Mouse (Mus musculus) thymus, postnatal 0 days (tissue): ENCODE results near the gene Tango2. TPM values are rescaled to one million over a fixed set of nuclear protein-coding genes. Genes with fewer than 3 reads are reported as not detected.

Source experiments
- DNase-seq: peaks from one replicate; pipeline ENCODE4 v3.0.0-alpha.2; 2015; ENCODE audit warnings: low spot score
- microRNA counts: library from miRNA; unstranded; fragments of <30 nt; microRNA quantifications from one replicate; lab custom pipeline; 2015
- microRNA-seq: library from miRNA; unstranded; fragments of <30 nt; microRNA quantifications from one replicate; pipeline ENCODE4, GENCODE M21; 2016; ENCODE audit warnings: borderline number of aligned reads
- polyA plus RNA-seq: library from polyadenylated mRNA; unstranded; fragments of >200 nt; fragmentation: Nextera tagmentation; extraction: Ambion mirVana; gene quantifications from 2 replicates; pipeline ENCODE4 v1.2.1, GENCODE M21; 2015

Gene Tango2
- polyA plus RNA-seq, 1 experiment from 2014 or later, result 41.2 TPM

GRCm38 (mm10) chr16:18258221-18258620 lies 89.7 kb downstream of the Tango2 start, which contains the start of gene Gm49776:
Gene Gm49776 (minus strand): TSS chr16:18258321.
- DNase-seq, result no peak

GRCm38 (mm10) chr16:18253866-18254265 lies 94.0 kb downstream of the Tango2 start:
- no peak for DNase-seq

DNA sequence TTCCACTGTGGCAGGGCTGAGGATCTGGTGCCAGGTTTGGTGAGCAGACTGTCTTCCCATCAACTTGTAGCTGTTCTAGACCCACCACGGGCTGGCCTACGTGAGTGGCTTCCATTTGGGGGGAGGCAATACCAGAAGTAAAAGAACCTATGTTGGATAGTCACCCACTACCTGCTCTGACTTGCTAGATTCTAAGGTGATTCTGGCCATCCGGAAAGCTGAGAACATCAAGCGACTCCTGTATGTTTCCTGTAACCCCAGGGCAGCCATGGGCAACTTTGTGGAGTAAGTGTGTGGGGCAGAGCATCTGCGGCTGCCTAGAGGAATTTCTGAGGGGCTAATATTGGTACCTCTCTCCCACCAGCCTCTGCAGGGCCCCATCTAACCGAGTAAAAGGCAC lies 95.2 kb downstream of the Tango2 start:
- no peak for DNase-seq

DNA sequence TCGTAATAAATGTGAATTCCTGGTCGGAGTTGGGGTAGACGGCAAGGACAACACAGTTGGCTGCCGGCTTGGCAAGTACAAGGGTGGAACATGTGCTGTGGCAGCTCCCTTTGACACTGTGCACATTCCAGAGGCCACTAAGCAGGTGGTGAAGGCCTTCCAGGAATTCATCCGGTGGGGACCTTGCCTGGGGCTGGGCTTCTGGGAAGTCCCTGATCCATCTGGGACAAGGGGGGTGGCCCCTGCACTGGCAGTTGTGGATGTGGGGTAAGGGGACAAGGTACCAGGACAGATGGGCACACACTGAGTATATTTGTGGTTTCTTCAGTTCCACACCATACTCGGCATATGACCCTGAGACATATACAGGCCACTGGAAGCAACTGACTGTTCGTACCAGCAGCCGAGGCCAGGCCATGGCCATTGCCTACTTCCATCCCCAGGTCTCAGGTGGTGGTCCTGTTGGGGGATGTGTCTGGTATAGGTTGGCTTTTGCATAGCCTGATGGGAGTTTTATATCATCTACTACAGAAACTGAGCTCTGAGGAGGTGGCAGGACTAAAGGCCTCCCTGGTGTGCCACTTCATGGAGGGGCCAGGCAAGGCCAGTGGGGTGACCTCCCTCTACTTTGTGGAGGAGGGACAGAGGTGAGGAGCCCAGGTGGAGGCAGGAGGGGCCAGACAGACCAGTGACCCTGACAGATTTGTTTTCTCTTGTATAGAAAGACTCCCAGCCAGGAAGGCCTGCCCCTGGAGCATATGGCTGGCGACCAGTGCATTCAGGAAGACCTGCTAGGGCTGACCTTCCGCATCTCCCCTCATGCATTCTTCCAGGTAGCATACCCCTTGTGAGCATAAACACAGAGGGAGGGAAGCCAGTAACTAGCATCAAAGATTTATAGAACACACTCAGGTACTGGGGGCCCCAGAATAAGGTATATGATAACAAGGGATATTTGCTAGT lies 96.8 kb downstream of the Tango2 start:
- no peak for DNase-seq

MicroRNAs within 50 kb of the gene (microRNA counts, 519-probe panel; counts per million panel counts)
- microRNA mmu-miR-1306 (lab: Ali Mortazavi, UCI), result 473 counts per million, percentile 71 among the panel's probes with 10 or more counts
- microRNA mmu-miR-185 (lab: Ali Mortazavi, UCI), result 5,355 counts per million, percentile 86 among the panel's probes with 10 or more counts

Small RNAs within 50 kb of the gene (microRNA-seq; reads per million reads assigned to microRNA genes)
- not detected for gene Gm24572
- gene Gm26219, result not detected
- 295 reads per million, percentile 59 among the genes with 10 or more reads in this experiment for gene Mir1306
- 1,035 reads per million, percentile 72 among the genes with 10 or more reads in this experiment for gene Mir185

Other genes with a start within 250 kb of the Tango2 start
- 0.31 and 0.68 TPM in 2 replicates for gene Rtn4r, start 220.5 kb downstream of the Tango2 start, polyA plus RNA-seq
- gene Ccdc188, start 130.2 kb downstream of the Tango2 start, polyA plus RNA-seq, result 0.13 TPM in 1 of 2 replicates, not detected in the other
- 25.2 and 27.1 TPM in 2 replicates for gene Zdhhc8, start 113.0 kb downstream of the Tango2 start, polyA plus RNA-seq
- gene Trmt2a, start 99.4 kb downstream of the Tango2 start, polyA plus RNA-seq, result 86.9 and 88.5 TPM in 2 replicates
- 582 and 637 TPM in 2 replicates for gene Ranbp1, start 99.4 kb downstream of the Tango2 start, polyA plus RNA-seq
- 2.4 and 6.3 TPM in 2 replicates for gene Gm49776, start 89.8 kb downstream of the Tango2 start, polyA plus RNA-seq
- gene Dgcr8, start 58.9 kb downstream of the Tango2 start, polyA plus RNA-seq, result 25.1 and 27.8 TPM in 2 replicates
- 31.2 and 40.0 TPM in 2 replicates for gene Arvcf, start 79 bp upstream of the Tango2 start, polyA plus RNA-seq
- 11.3 and 12.3 TPM in 2 replicates for gene Txnrd2, start 78.3 kb upstream of the Tango2 start, polyA plus RNA-seq
- gene Comt, start 78.7 kb upstream of the Tango2 start, polyA plus RNA-seq, result 73.8 and 83.6 TPM in 2 replicates
- 34.2 and 35.2 TPM in 2 replicates for gene Gnb1l, start 150.6 kb upstream of the Tango2 start, polyA plus RNA-seq
- 4.6 and 5.6 TPM in 2 replicates for gene Rtl10, start 150.8 kb upstream of the Tango2 start, polyA plus RNA-seq
- gene Tbx1, start 242.6 kb upstream of the Tango2 start, polyA plus RNA-seq, result 0.24 and 0.25 TPM in 2 replicates